Mouse (Mus musculus) embryonic fibroblast, embryonic 13.5 days (primary cell): ENCODE results near the gene 1700088E04Rik. TPM values are rescaled to one million over a fixed set of nuclear protein-coding genes. Genes with fewer than 3 reads are reported as not detected.

Experiments used
- H3K27ac ChIP-seq: 2 replicates; pipeline ENCODE4 v1.5.1; 2012; ENCODE audit warnings: low read length, control low read depth, inconsistent platforms; ENCODE audit not compliant: insufficient read depth
- H3K4me1 ChIP-seq: 2 replicates; pipeline ENCODE4 v1.6.1; 2011; ENCODE audit warnings: low read length; ENCODE audit not compliant: control insufficient read depth, insufficient read depth
- H3K4me3 ChIP-seq: 2 replicates; pipeline ENCODE4 v1.5.1; 2011; ENCODE audit warnings: mild to moderate bottlenecking, control low read depth, low read length; ENCODE audit not compliant: insufficient read depth
- CTCF ChIP-seq: IDR thresholded peaks from 2 replicates; pipeline ENCODE4 v1.5.1; 2011; ENCODE audit warnings: mild to moderate bottlenecking, control low read depth, low read length, moderate library complexity, borderline replicate concordance; ENCODE audit not compliant: insufficient read depth
- POLR2A ChIP-seq: IDR thresholded peaks from 2 replicates; pipeline ENCODE4 v1.6.1; 2011; ENCODE audit warnings: low read depth, mild to moderate bottlenecking, control low read depth, low read length, moderate library complexity
- polyA plus RNA-seq: library from polyadenylated mRNA; stranded (reverse); fragments of >200 nt; gene quantifications from 2 replicates; pipeline ENCODE4 v1.2.4, GENCODE M21; 2011; ENCODE audit warnings: low read depth; ENCODE audit not compliant: missing spikeins, insufficient read length

1700088E04Rik gene
- polyA plus RNA-seq, 1 experiment: 2.2 TPM

- Histone ChIP-seq H3K27ac (no peak overlapping the region), H3K4me3 (no peak overlapping the region), H3K4me1 (no peaks in the 10 kb centered on the region)
- TF ChIP-seq CTCF (no peak), POLR2A (no peak)
These were observed 48.8 kb downstream of the 1700088E04Rik start for GRCm38 (mm10) chr15:79092284-79092683.

GRCm38 (mm10) chr15:79079567-79079966 lies 61.5 kb downstream of the 1700088E04Rik start:
- Histone ChIP-seq H3K4me3 (no peak overlapping the region), H3K4me1 (no peaks in the 10 kb centered on the region), H3K27ac (no peak overlapping the region)
- TF ChIP-seq CTCF: no peak
- TF ChIP-seq POLR2A: no peak

Other genes with a start within 250 kb of the 1700088E04Rik start
- 0.61 TPM in 1 of 2 replicates, not detected in the other for gene Gm49510, start 241.6 kb downstream of the 1700088E04Rik start, polyA plus RNA-seq
- gene Sh3bp1, start 241.5 kb downstream of the 1700088E04Rik start, polyA plus RNA-seq: 44.1 and 47.8 TPM in 2 replicates
- gene Pdxp, start 227.3 kb downstream of the 1700088E04Rik start, polyA plus RNA-seq: 3.0 and 4.2 TPM in 2 replicates
- gene Lgals1, start 214.5 kb downstream of the 1700088E04Rik start, polyA plus RNA-seq: 4,027 and 4,662 TPM in 2 replicates
- 46.6 and 55.4 TPM in 2 replicates for gene Nol12, start 206.3 kb downstream of the 1700088E04Rik start, polyA plus RNA-seq
- gene Triobp, start 193.5 kb downstream of the 1700088E04Rik start, polyA plus RNA-seq: 34.2 and 45.6 TPM in 2 replicates
- 107 and 206 TPM in 2 replicates for gene H1f0, start 112.8 kb downstream of the 1700088E04Rik start, polyA plus RNA-seq
- gene Galr3, start 99.4 kb downstream of the 1700088E04Rik start, polyA plus RNA-seq: not detected in 2 replicates
- gene Ankrd54, start 78.4 kb downstream of the 1700088E04Rik start, polyA plus RNA-seq: 10.4 and 13.8 TPM in 2 replicates
- 247 and 268 TPM in 2 replicates for gene Eif3l, start 66.1 kb downstream of the 1700088E04Rik start, polyA plus RNA-seq
- gene Micall1, start 32.4 kb downstream of the 1700088E04Rik start, polyA plus RNA-seq: 17.0 and 27.4 TPM in 2 replicates
- 82.7 and 96.6 TPM in 2 replicates for gene Polr2f, start 244 bp downstream of the 1700088E04Rik start, polyA plus RNA-seq
- gene Sox10, start 24.0 kb upstream of the 1700088E04Rik start, polyA plus RNA-seq: 1.0 TPM in 1 of 2 replicates, not detected in the other
- gene Pick1, start 87.9 kb upstream of the 1700088E04Rik start, polyA plus RNA-seq: 11.7 and 15.2 TPM in 2 replicates
- gene Gm49486, start 88.1 kb upstream of the 1700088E04Rik start, polyA plus RNA-seq: 0.72 and 0.77 TPM in 2 replicates
- not detected in 2 replicates for gene Slc16a8, start 113.5 kb upstream of the 1700088E04Rik start, polyA plus RNA-seq
- 0.23 TPM in 1 of 2 replicates, not detected in the other for gene Baiap2l2, start 144.3 kb upstream of the 1700088E04Rik start, polyA plus RNA-seq
- 7.4 and 11.3 TPM in 2 replicates for gene Pla2g6, start 187.1 kb upstream of the 1700088E04Rik start, polyA plus RNA-seq
- gene Maff, start 205.4 kb upstream of the 1700088E04Rik start, polyA plus RNA-seq: 11.7 and 13.8 TPM in 2 replicates